Mouse (Mus musculus) lung, postnatal 0 days (tissue): Measurements from ENCODE around the gene Ccdc28b. TPM values are rescaled to one million over a fixed set of nuclear protein-coding genes. Genes with fewer than 3 reads are reported as not detected.

Experiments used
- ATAC-seq: fragments of 200-750 bp; cut with Nextera tagmentation; 2 replicates; pipeline ENCODE4 v1.8.0; 2017; ENCODE audit warnings: moderate library complexity
- DNase-seq: peaks from one replicate; pipeline ENCODE4 v3.0.0-alpha.2; 2016; ENCODE audit warnings: low spot score
- H3K27ac ChIP-seq: fragments of 300-500 bp; sonication (generic); 2 replicates; pipeline ENCODE4 v1.5.1; 2014; ENCODE audit warnings: antibody characterized with exemption, mild to moderate bottlenecking, low read length, mixed read lengths
- H3K27me3 ChIP-seq: fragments of 300-500 bp; sonication (generic); replicated peaks from 2 replicates; pipeline ENCODE4 v1.6.1; 2014; ENCODE audit warnings: low read length, mixed read lengths; ENCODE audit not compliant: insufficient read depth
- H3K36me3 ChIP-seq: fragments of 300-500 bp; sonication (generic); 2 replicates; pipeline ENCODE4 v1.6.1; 2014; ENCODE audit warnings: low read length, mixed read lengths; ENCODE audit not compliant: insufficient read depth
- H3K4me1 ChIP-seq: fragments of 300-500 bp; sonication (generic); 2 replicates; pipeline ENCODE4 v1.6.1; 2014; ENCODE audit warnings: antibody characterized with exemption, low read depth, low read length, mixed read lengths; ENCODE audit not compliant: insufficient read depth
- H3K4me2 ChIP-seq: fragments of 300-500 bp; sonication (generic); replicated peaks from 2 replicates; pipeline ENCODE4 v1.6.1; 2014; ENCODE audit warnings: low read depth, mild to moderate bottlenecking, low read length, moderate library complexity, mixed read lengths
- H3K4me3 ChIP-seq: fragments of 300-500 bp; sonication (generic); 2 replicates; pipeline ENCODE4 v1.5.1; 2014; ENCODE audit warnings: low read depth, low read length
- H3K9ac ChIP-seq: fragments of 300-500 bp; sonication (generic); replicated peaks from 2 replicates; pipeline ENCODE4 v1.6.1; 2014; ENCODE audit warnings: low read depth, mild to moderate bottlenecking
- H3K9me3 ChIP-seq: fragments of 300-500 bp; sonication (generic); 2 replicates; pipeline ENCODE4 v1.6.1; 2016; ENCODE audit warnings: low read length, mixed read lengths
- CTCF ChIP-seq: IDR thresholded peaks from 2 replicates; pipeline ENCODE4 v1.5.1; 2016; ENCODE audit warnings: antibody characterized with exemption, mild to moderate bottlenecking
- EP300 ChIP-seq: IDR thresholded peaks from 2 replicates; pipeline ENCODE4 v1.6.1; 2016; ENCODE audit warnings: antibody characterized with exemption, mild to moderate bottlenecking, control low read depth
- WGBS: fragments of 180-500 bp; shearing (Covaris S2); extraction: QIAGEN DNeasy Blood & Tissue Kit; methylation state at CpG from one replicate; pipeline ENCODE4 v1.1.7; 2014; 5-methylcytosine and 5-hydroxymethylcytosine counted together
- polyA plus RNA-seq: library from polyadenylated mRNA; unstranded; fragments of >200 nt; fragmentation: Nextera tagmentation; extraction: Ambion mirVana; gene quantifications from 2 replicates; pipeline ENCODE4 v1.2.1, GENCODE M21; 2015

Ccdc28b gene
- polyA plus RNA-seq, 1 experiment from 2014 or later = 76.3 TPM

DNA sequence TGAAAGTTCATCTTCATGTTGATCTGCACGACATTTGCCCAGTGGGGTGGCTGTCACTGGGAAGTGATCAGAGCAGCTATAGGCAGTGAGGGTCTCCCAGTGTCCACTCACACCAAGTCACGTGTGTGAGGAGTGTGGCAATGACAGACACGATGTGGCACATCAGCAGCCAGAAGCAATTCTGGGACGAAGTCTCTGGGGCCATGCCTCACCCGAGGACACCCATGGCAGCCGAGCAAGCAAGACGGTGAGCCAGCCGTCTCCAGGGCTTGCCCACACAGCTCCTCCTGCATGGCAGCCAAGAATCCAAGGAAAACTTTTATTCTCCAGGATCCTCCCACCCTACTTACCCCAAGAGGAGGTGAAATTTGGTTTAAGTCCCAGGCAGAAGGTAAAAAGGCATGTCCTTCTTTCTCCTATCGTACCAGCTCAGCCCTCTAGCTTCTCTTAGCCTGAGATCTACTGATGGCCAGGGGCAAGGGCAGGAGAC lies 7.9 kb downstream of the Ccdc28b start:
- no peaks in the 10 kb centered on the region for H3K36me3 ChIP-seq
- no peaks in the 10 kb centered on the region for H3K9me3 ChIP-seq
- DNase-seq (no peak), ATAC-seq (no peak)
- H3K27ac ChIP-seq = no peak overlapping the region
- no peaks in the 10 kb centered on the region; the same call in 1 of the 2 replicates for H3K4me1 ChIP-seq
- no peak overlapping the region for H3K9ac ChIP-seq
- no peak overlapping the region for H3K4me3 ChIP-seq
- 88% methylated on average over 9 of the region's 9 CpGs for WGBS
- TF ChIP-seq EP300 = no peak
- no peak for TF ChIP-seq CTCF
- H3K27me3 ChIP-seq = no peaks in the 10 kb centered on the region
- H3K4me2 ChIP-seq = no peak overlapping the region

DNA sequence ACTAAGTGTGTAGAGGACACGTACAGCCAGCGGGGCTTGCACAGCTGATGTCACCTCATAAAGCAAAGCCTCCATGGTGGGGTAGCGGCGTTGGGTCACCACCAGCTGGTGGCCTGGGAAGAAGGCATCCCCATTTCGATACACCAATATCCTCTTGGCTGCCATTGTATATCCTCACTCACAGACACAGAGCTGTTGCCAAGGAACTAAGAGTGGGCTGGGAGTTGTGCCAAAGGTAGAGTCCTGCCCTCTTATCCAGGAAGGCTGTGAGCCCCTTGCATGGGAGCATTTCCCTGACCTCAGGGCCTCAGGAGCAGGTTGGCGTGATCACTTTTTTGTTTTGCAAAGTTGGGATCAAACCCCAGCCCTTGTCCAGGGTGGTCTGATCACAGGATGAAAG lies 9.7 kb downstream of the Ccdc28b start, which contains the start of gene Dcdc2b:
TSS of gene Dcdc2b (minus strand) at position 165 of the 400 bp plus-strand sequence.
- DNase-seq (peak; percentile 58), ATAC-seq (no peak)
- WGBS = 55% methylated on average over 6 of the region's 6 CpGs
- Histone ChIP-seq H3K9me3 (no peaks in the 10 kb centered on the region), H3K36me3 (no peaks in the 10 kb centered on the region), H3K4me2 (no peak within 1 kb of the TSS), H3K4me3 (no peak within 1 kb of the TSS), H3K27me3 (no peaks in the 10 kb centered on the region), H3K4me1 (no peaks in the 10 kb centered on the region; the same call in 1 of the 2 replicates), H3K9ac (no peak within 1 kb of the TSS), H3K27ac (no peak within 1 kb of the TSS)
- TF ChIP-seq CTCF (no peak), EP300 (no peak)

DNA sequence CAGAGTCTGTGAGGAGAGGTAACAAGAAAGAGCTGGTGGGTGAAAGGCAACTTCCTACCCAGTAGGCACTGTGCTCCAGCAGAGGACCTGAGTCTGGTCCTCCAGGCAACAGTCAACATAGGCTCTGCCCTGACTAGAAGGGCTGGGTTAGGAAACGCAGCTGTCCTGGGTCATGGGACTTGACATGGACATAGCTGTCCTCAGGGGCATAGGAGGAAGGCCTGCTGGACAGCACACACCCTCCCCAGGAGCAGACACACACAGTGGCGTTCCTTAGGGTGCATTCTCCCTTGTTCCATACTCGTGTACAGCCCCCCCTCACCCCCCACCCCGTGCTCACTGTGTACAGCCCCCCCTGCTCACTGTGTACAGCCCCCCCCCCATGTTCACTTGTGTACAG lies 13.3 kb downstream of the Ccdc28b start:
- TF ChIP-seq EP300 (no peak), CTCF (no peak)
- Histone ChIP-seq H3K36me3 (peaks cover 9% of the 10 kb centered on the region; the same call in 1 of the 2 replicates), H3K4me3 (no peak overlapping the region), H3K27ac (no peak overlapping the region), H3K4me1 (no peaks in the 10 kb centered on the region), H3K27me3 (no peaks in the 10 kb centered on the region), H3K9ac (no peak overlapping the region), H3K4me2 (no peak overlapping the region), H3K9me3 (no peaks in the 10 kb centered on the region)
- 68% methylated on average over 4 of the region's 4 CpGs for WGBS
- ATAC-seq (no peak), DNase-seq (no peak)

GRCm38 (mm10) chr4:129610026-129610425 lies 13.7 kb downstream of the Ccdc28b start:
- Histone ChIP-seq H3K27ac (no peak overlapping the region), H3K4me3 (no peak overlapping the region), H3K9ac (no peak overlapping the region), H3K9me3 (no peaks in the 10 kb centered on the region), H3K27me3 (no peaks in the 10 kb centered on the region), H3K36me3 (peaks cover 9% of the 10 kb centered on the region; the same call in 1 of the 2 replicates), H3K4me2 (no peak overlapping the region), H3K4me1 (no peaks in the 10 kb centered on the region)
- no peak for ATAC-seq
- TF ChIP-seq EP300 = no peak
- no peak for TF ChIP-seq CTCF
- 81% methylated on average over 4 of the region's 4 CpGs for WGBS
- no peak for DNase-seq

GRCm38 (mm10) chr4:129609139-129609631 lies 14.6 kb downstream of the Ccdc28b start:
- Histone ChIP-seq H3K36me3 (peaks cover 11% of the 10 kb centered on the region; the same call in 1 of the 2 replicates), H3K27ac (no peak overlapping the region), H3K27me3 (no peaks in the 10 kb centered on the region), H3K9ac (no peak overlapping the region), H3K9me3 (no peaks in the 10 kb centered on the region), H3K4me3 (no peak overlapping the region), H3K4me1 (no peaks in the 10 kb centered on the region), H3K4me2 (no peak overlapping the region)
- TF ChIP-seq CTCF = no peak
- DNase-seq (no peak), ATAC-seq (0 out of 2 replicates have a peak, but pooled peaks have one; percentile 10)
- 72% methylated on average over 12 of the region's 12 CpGs for WGBS

DNA sequence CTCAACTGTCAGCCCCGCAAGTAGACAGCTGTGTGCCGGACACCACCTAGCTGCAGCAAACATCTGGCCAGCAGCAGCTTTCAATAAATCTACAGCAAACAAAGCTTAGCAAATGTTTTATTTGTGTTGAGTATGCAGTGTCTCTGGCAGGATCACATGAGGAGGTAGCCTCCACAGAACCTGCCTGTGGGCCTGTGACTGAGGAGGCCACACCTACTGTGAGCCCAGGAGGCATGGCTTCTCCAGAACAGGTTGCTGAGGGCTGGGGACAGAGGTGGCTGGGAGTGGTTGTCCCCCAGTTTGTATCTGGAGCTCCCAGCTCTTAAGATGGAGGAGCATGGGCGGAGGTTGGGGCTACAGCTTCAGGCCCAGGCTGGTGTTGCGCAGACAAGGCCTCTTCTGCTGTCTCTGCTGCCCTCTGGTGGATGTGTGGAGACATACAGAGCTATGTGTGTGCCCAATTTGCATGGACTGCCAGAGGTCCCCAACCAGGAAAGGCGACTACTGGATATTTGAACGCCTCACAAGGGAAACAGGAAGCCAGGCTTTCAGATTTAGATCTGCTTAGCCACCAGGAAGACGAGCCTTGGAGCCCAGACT lies 15.2 kb downstream of the Ccdc28b start:
- no peaks in the 10 kb centered on the region for H3K9me3 ChIP-seq
- DNase-seq (peak; percentile 94), ATAC-seq (peak; percentile 94)
- H3K9ac ChIP-seq = no peak overlapping the region
- no peaks in the 10 kb centered on the region for H3K4me1 ChIP-seq
- TF ChIP-seq EP300 = no peak
- peak; percentile 97 for TF ChIP-seq CTCF
- H3K36me3 ChIP-seq = peaks cover 14% of the 10 kb centered on the region; the same call in 1 of the 2 replicates
- H3K4me2 ChIP-seq = no peak overlapping the region
- 31% methylated on average over 7 of the region's 7 CpGs for WGBS
- H3K27me3 ChIP-seq = no peaks in the 10 kb centered on the region
- no peak overlapping the region for H3K27ac ChIP-seq
- no peak overlapping the region for H3K4me3 ChIP-seq
